Mouse (Mus musculus) liver, postnatal 0 days (tissue): ENCODE results near the gene Kcnq5.

Source experiments
- CTCF ChIP-seq: sonication (generic); IDR thresholded peaks from 2 replicates; pipeline ENCODE4 v1.5.1; 2016; ENCODE audit warnings: antibody characterized with exemption, low read depth
- EP300 ChIP-seq: IDR thresholded peaks from 2 replicates; pipeline ENCODE4 v1.6.1; 2016; ENCODE audit warnings: antibody characterized with exemption, low read depth, mild to moderate bottlenecking

- no peak for TF ChIP-seq CTCF
- TF ChIP-seq EP300, result no peak
Observed at GRCm38 (mm10) chr1:21469311-21469710, 492.4 kb downstream of the Kcnq5 start.
